Mouse (Mus musculus) heart, adult 18-20 months (tissue): ENCODE measurements around the gene Dnajc13. TPM values are rescaled to one million over a fixed set of nuclear protein-coding genes. Genes with fewer than 3 reads are reported as not detected.
A peak's percentile ranks its signal among the peaks of the same experiment; 100 is the strongest.

ENCODE experiments used
- DNase-seq, 2 experiments: peaks; one replicate each; pipeline ENCODE4 v3.0.0; 2021 to 2022; ENCODE audit warnings: mixed read lengths in 1 of 2
- total RNA-seq, 2 experiments: library from RNA; stranded (reverse); gene quantifications; 2 replicates each; pipeline ENCODE4 v1.2.3; 2021

Gene Dnajc13
- total RNA-seq, 2 experiments from 2014 or later, result 32.5 to 33.3 TPM

DNA sequence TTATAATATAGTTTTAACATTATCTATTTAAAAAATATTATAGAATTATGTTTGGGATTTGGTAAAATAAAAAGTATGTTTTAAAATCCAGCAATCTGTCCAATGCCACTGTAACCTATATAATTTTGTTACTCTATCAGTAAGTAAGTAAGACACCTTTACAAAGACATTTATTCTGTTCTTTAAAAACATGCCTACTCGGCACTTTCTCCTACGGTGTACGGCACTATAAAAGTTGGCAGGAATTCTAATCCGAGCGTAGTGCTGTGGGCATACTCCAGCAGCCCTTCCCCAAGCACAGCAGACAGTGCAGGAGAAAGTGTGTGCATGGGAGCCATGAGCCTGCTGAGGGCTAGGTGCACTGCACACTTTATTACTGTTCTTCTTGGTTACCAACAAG, 75.7 kb downstream of the Dnajc13 start:
- no peak for DNase-seq

DNA sequence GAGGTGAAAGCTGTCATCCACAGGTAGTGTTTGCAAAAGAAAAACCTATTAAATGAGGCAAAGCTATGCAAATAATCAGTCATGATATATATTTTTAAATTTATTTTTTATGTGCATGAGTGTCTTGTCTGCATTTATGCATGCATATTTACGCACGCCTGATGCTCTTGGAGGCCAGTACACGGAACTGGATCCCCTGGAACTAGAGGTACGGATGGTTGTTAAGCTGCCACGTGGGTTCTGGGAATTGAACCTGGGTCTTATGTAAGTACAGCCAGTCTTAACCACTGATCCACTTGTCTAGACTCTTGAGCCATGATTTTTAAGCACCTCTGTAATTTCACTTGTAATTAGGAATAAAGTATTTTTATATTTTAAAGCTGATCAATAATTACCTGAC, 79.5 kb downstream of the Dnajc13 start:
- DNase-seq, result no peak

DNA sequence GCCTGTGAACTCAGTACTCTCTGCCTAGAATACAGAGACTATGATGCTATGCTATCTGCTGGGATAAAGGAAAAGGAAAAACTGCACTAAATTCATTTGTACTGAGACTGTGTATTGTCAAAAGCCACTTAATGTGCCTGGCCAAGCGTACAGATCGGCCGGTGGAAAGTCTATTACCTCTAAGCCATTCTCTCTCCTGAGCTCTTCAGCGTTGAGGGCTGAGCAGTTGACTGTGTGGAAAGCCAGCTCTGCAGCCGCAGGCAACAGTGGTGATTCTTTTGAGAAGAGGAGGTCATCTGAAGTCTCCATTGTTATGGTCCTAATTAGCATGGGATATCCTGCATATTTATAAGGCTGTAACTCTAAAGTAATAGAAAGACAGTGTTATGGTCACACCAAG, 80.4 kb downstream of the Dnajc13 start:
- no peak for DNase-seq

DNA sequence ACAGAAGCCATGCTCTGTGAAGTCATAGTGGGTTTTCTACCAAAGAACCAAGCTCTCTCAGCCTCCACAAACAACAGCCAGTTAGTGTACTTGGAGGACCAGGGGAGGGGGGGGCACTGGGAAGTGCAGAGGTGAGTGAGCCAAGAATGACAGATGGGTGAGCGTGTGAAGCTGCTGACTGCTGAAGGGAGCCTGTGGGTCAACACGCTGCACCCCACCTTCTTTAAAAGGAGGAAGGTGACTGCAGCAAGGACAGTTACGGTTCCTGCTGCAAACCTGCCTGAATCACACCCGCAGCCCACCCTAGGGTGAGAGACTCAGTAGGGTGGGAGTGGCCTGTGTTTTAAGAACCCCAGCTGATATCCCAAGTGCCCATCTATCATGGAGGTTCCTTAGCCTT, 81.1 kb downstream of the Dnajc13 start:
- DNase-seq, result no peak

DNA sequence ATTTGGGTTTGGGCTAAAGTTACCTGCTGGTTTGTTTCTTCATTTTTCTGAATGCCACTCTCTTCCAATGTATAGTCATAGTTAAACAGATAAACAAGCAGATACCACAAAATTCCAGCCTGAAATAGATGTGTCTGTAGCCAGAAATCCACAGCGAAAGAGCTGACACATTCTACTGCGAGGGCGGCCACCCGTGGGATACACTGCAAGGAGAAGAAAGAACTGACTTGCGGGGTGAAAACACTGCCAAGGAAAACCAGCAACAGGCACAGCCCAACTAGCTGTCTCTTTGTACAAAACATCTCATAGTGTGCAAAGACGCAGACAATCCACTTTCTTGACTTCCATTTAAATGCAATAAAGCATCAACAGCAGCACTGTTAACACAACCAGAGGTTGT, 82.7 kb downstream of the Dnajc13 start:
- no peak for DNase-seq

DNA sequence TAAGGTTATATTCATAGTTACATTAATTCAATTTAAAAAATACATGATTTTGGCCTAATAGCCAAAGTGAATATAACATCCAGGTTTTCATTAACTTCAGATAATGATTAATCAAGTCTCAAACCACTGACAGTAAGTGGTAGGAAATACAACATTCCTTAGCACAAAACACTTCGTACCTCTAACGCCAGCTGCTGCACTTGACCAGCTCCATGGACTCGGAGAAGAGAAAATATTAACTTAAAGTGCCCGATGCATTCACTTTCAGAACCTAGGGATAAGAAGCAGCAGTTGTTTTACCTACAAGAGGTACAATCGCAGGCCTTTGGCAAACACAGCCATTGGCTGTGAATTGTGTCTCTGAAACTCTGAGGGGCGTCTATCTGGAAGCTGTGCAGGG, 90.4 kb downstream of the Dnajc13 start:
- no peak for DNase-seq

DNA sequence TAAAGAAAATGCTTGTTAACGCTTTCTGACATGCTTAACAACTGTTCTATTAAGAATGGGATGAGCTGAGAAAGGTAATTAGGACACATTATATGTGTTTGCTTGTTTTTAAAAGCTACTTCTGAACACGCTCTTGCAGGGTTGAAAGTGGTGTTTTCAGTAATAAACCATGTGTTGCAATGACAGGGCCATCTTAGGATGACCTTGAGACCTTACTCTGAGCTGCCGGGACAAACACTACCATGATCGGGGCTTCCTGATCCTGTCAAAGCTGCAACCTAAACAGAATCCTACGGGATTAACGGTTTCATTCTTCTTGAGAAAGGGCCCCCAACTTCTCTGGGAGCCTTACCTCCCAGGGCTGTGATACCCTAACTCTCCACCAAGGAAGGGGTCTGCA, 91.1 kb downstream of the Dnajc13 start:
- DNase-seq, result no peak

DNA sequence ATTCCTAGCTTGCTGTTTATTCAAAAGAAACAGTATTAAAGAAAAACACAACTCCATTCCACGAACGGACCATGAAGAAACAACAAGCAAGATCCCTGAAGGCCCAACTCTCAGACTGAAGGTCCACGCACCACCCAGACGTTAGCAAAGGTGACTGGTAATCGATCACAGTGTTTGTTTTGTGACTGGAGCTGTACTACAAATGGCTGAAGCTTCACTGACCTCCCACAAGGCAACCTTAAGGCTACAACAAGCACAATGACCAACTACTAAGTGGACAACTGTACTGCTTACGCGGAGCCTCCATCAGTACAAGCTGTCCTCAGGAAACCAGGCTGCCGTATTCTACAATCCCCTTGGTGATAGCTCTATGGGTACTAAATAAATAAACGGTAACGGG, 92.7 kb downstream of the Dnajc13 start:
- DNase-seq, result no peak

DNA sequence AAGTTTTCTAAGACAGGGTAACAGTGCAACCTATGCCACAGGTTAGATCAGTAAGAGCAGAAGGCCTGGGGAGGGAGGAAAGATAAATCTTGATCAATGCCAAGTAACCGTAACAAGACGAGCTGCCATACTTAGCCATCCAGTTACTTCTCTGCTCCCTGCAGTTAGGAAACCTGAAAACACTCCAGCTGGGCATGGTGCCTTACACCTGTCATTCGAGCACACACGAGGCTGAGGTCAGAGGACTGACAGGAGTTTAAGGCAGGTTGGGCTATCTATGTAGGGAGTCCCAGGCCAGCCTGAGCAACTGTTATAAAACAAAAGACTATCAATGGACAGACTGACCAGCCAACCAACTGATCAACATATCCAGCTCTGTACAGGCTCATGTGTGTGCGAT, 96.8 kb downstream of the Dnajc13 start:
- DNase-seq, result no peak

DNA sequence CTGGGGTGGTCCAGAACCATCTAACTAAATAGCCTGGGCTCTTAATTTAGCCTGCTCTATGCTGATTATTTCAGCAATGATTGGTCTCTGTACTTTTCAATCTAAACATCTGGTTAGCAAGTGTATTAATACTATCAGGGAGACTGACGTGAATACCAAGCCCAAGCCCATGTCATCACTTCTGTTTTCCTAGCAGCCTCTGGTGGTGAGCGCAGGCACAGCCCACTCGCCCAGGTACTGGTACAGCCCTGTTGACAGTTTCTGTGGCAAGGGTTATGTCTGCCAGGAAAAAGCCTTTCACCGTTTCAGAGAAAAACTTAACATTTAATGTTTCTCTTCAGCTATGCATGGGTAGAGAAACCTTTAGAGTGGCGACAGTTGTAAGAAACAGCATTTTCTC, 98.5 kb downstream of the Dnajc13 start:
- DNase-seq, result no peak

DNA sequence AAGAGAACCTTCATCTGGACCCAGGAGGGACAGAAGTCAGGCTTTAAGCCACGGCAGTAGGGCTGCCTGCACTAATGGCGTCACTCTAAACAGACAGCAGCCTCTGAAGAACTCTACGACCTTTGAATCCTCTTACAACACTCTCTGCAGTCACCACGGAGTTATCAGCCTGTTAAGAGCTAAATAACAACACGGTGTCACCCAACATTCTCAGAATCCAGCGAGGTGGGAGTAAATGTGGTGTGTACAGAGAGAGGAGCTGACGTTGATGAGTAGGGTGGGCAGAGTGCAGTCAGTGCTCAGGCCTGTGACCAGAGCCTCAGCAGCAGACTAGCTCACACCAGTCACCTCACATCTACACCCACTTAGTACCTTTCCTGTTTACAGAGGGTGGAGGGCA, 101.6 kb downstream of the Dnajc13 start:
- DNase-seq, result no peak

DNA sequence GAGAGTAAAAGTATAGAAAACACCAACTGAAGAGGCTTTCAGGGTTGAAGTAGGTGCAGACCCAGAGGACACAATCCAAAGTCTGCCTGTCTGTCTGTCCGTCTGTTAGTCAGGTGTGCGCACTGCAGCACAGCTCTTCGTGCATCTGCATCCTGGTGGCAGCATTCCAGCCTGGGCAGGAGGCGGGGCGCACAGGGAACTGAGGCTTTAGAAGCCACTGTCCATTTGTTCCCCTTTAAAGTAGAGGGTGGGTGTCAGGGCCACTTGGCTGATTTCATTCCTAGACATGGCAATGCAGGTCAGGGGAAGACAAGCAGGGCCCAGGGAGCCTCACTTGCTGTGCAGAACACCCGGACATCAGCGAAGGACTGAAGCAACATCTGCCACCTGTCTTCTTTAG, 105.4 kb downstream of the Dnajc13 start:
- no peak for DNase-seq

DNA sequence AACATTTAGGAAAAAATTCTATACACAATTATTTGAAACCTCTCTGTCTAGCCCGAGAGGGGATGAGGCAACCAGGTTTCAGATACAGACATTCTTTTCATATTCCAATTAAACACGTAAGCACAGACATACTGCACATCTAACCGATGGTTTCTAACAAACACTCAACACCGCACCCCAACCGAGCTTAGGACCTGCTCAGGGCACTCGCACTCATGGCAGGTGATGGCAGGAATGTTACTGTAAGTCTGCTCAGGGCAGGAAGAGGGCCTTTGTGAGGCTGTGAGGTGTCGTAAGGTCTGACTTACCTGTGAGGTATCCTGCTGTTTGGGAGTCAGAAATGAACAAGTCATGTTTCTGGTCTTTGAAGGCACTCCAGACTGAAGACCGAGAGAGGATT, 106.2 kb downstream of the Dnajc13 start:
- DNase-seq, result no peak

DNA sequence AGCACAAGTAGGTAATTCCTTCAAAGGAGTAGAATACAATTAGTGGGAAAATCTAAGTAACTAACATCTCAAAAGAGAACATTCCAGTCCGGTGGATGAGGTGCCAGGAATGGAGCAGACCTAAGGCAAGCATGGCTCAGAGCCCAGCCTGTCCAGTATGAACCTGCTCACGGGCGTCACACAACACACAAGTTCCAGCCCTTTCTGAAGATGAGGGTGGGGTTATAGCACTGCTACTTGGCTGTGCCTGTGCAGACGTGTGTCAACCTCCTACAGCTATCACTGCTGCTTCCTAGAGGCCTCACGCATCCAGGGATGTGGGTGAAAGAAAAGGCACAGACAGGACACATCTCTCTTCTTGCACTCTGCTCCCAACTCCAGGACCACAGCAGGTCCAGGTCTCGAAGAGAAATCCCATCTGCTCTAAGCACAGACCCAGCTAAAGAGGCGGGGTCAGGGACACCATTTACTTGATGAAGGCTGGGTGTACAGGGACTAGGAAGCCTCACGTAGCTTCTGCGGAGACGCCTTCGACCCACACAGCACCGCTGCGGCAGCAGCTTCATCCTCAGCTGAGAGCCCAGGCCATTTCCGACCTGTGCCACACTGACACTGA, 107.5 kb downstream of the Dnajc13 start:
- DNase-seq, result no peak

DNA sequence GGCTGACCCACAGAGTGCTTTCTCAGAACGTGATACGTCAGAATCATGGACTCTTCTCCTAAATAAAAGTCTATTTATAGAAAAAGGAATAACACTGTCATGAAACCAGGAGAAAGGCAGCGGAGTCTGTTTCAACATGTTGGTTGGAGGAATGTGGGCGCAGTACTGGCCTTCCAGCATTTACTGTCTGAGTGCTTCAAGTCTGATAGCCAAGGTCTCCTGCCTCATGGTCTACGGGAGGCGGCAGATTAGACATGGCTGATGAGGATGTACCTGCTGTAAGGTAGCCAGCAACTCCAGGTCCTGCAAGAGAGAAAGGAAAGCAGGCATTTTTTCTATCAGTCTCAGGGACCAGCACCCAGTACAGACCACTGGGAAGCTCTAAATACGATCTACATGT, 110.6 kb downstream of the Dnajc13 start:
- DNase-seq, result no peak

DNA sequence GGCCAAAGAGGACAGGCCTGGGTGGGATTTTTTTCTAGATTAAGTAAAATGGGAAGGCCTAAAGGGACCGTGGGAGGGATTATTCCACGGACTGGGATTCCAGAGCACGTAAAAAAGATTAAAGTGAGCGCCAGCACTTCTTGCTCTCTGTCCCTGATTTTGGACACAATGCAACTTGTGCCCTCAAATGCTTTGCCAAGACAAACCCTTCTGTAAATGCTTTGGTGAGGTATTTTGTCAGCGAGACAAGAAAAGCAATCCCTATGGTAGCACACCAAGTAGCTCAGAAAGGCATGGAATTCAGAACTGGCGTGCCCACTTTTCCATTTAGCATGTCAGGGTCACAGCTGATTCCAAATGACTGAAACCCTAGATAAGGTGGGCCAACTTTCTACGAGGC, 113.8 kb downstream of the Dnajc13 start:
- peak in 1 of 2 experiments; percentile 9 for DNase-seq

DNA sequence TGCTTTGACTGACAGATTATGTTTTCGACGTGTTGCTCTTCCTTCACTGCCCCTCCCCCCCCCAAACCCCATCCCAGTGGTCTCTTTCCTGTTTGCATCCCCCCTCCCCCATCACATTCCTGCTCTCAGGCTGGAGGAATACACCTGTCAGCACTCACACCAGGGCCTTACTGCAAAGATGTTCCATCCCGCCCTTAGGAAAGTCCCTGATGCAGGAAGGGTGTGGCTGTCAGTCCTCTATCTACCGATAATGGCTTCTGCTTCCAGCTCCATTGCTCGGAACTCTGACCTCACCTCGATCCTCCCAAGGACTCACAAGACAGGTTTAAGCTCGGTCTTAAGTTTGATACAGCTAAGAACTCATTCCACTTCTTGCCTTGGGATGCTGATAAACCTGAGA, 116.0 kb downstream of the Dnajc13 start:
- no peak for DNase-seq

DNA sequence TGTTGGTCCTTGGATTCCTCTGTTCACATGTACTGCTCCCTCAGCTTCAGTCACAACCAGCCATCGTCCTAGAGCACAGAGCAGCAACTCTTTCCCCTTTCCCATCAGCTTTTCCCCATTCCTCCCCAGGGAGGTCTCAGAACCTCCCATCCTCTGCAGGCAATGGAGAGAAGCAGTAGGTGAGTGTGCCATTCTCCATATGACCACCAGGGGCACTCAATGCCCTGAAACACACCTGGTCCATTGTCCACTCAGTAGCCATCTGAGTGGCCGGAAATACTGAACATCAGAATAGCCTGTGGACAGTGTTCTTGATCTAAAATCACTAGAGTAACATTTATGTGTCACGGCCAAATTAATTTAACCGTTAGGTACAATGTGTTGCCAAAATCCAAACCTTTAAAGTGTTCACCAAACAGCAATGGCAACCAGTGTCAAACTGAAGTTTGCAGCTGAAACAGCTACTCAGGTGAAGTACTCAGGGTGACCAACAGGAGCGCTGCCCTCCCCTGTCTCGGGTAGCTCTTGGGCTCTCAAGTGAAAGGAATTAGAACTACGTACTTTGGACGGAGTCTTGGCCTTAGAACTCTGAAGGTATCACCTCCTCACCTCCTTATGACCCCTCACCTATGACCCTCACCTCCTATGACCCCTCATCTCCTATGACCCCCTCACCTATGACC, 118.3 kb downstream of the Dnajc13 start:
- DNase-seq, result no peak

DNA sequence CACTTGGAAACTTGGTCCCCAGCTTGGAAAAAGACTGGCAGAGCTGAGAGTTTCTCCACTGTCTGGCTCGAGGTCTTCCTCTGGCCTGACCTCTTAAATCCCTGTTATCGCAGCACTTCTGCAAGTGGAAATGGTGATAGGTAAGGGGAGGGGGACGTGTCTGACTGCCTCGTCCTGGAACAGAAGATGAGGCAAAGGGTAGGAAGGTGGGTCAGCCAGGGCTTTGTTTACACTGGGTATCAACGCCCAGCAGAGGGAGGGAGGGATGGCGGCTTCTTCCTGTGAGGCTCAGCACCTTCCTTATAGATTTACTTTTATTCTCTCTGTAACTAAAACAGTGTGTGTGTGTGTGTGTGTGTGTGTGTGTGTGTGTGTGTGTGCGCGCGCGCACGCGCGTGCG, 119.9 kb downstream of the Dnajc13 start:
- DNase-seq, result peak in 1 of 2 experiments; percentile 10

DNA sequence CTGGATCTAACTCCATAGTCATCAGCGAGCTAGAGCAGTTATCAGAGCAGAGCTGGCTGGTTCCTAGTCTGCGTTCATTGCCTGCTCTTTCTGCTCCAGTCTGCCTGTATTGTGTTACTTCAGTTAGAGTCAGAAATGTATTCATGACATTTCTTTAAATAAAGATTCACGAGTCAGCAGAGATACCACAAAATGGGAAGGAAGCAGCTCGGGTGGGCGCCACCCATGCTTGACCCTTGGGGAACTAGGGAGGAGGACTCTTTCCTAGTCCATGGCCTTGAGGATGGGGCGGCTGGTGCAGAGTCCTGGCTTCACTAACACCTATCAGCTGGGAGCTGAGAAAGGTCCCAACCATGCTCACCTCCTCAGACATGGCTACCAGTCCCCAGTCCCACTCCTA, 122.4 kb downstream of the Dnajc13 start:
- peak; percentile 12 to 36 for DNase-seq

DNA sequence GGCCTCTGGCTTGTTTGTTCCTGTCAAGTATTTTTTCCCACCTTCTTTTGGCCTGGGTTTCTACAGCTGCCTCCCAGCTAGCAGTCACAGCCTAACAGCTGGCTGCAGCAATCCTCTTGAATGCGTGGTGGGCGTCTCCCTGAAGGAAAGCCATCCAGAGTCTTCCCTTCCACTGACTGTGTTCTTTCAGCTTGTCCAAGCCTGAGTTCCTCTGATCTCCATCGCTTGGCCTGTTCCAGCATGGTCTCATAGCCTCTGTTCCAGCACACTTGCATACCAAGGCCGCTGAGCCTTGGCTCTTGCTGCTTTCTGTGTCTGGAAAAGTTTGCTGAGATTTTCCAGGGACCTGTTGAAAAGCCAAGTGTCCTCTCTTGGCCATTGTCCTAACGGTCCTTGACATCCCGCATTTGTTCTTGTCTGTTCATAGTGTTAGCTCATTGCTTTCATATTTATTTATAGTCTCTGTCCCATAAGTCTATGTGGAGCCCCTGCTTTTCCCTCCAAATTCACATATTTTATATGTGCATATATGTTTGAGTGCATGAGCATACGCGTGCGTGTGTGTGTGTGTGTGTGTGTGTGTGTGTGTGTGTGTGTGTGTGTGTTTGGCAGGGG, 132.5 kb downstream of the Dnajc13 start:
- peak; percentile 42 to 76 for DNase-seq

DNA sequence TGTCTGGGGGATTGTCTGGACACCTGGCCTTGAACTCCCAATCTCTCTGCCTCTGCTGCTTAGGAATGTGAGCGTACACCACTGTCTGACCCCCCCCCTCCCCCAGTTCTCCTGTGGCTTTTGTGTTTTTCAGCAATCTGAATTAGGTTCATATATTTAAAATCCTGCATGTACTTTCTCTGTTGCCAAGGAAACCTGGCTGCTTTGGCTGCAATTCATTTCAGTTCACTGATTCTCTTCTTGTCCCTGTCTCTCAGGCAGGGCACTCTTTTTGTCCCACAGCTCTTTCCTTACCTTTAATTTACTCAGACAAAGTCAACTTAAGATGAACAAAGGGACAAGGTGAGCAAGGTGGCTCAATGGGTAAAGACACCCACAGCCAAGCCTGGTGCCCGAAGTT, 134.6 kb downstream of the Dnajc13 start:
- no peak for DNase-seq

DNA sequence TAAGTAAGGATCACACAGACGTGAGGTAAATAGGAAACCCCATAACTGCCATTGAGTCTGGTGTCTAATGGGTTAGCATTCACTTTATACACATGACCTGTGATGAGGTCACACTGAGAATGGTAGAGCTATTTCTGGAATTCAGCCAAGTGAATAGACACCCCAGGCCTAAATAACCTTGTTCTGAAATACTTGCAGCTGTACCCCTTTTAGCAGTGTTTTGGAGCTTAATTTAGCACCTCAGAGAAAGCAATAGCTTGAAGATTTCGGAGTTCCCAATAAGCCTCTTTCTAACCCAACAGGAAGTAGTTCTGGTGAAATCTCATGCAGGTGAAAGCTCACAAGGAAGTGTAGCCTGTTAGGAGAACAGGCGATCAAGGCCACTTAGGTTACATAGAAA, 135.9 kb downstream of the Dnajc13 start, which contains the start of gene Ackr4:
Gene Ackr4 (minus strand): TSS at position 101 of the 400 bp plus-strand sequence.
- DNase-seq, result no peak

DNA sequence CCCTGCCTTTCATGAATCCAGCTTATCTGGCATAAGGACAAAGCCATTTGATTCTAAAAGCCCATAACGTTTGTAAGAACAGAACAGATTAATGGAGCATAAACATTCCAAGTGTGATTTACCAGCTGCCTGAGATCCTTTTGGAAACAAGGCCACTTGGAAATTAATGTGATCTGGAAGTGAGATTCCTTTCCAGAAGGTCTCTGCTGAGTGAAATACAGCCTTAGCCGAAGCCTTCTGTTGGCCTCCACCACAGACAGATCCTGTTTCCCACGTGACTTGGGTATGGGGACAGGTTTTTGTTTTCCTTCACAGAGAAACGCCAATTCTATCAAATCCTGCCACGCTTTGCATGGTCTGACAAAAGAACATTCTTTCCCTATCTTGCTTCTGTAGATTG, 139.1 kb downstream of the Dnajc13 start:
- no peak for DNase-seq
